Mouse (Mus musculus) CH12.LX (cell line): Measurements from ENCODE around the gene Ier2. TPM values are rescaled to one million over a fixed set of nuclear protein-coding genes. Genes with fewer than 3 reads are reported as not detected.

Experiments used
- DNase-seq: peaks from one replicate; pipeline ENCODE4 v3.0.0-alpha.2; 2013; ENCODE audit errors: extremely low read depth
- H3K27ac ChIP-seq: 2 replicates; pipeline ENCODE4 v1.5.1; 2012; ENCODE audit warnings: low read depth, mild to moderate bottlenecking, control low read depth, moderate library complexity; ENCODE audit not compliant: insufficient read depth
- H3K27me3 ChIP-seq: replicated peaks from 2 replicates; pipeline ENCODE3; 2012; ENCODE audit warnings: inconsistent platforms
- H3K36me3 ChIP-seq, 2 experiments: replicated peaks in 1 of 2; 2 replicates each; pipeline versions ENCODE3 to v1.6.1; 2012; ENCODE audit warnings: inconsistent platforms in 1 of 2, low read length in 1 of 2, mild to moderate bottlenecking in 1 of 2, mixed read lengths in 1 of 2, moderate library complexity in 1 of 2; ENCODE audit not compliant: control insufficient read depth in 1 of 2, insufficient read depth in 1 of 2
- H3K4me1 ChIP-seq, 2 experiments: 2 replicates each; pipeline ENCODE4 v1.6.1; 2012; ENCODE audit warnings: inconsistent platforms in 1 of 2, moderate library complexity in 1 of 2; ENCODE audit not compliant: insufficient read depth in 2 of 2, control insufficient read depth in 1 of 2
- H3K4me2 ChIP-seq: 2 replicates; pipeline ENCODE4 v1.6.1; 2012; ENCODE audit warnings: low read depth, mild to moderate bottlenecking, control low read depth; ENCODE audit not compliant: poor library complexity, insufficient read depth, severe bottlenecking
- H3K4me3 ChIP-seq, 3 experiments: fragments of 150-350 bp in 1 of 3; sonication (generic) in 1 of 3; replicated peaks in 1 of 3; 2 replicates each; pipeline versions ENCODE3 to v1.5.1; 2011 to 2012; ENCODE audit warnings: low read depth in 2 of 3, low read length in 2 of 3, mild to moderate bottlenecking in 2 of 3, moderate library complexity in 2 of 3, control low read depth in 1 of 3, improper control_type of control experiment in 1 of 3, inconsistent platforms in 1 of 3, mixed read lengths in 1 of 3; ENCODE audit not compliant: poor library complexity in 1 of 3
- H3K79me2 ChIP-seq: replicated peaks from 2 replicates; pipeline ENCODE4 v1.6.1; 2012; ENCODE audit warnings: mild to moderate bottlenecking, moderate library complexity; ENCODE audit not compliant: control insufficient read depth, poor library complexity, insufficient read depth, severe bottlenecking; ENCODE audit errors: extremely low read depth
- H3K9ac ChIP-seq: 2 replicates; pipeline ENCODE4 v1.6.1; 2012; ENCODE audit warnings: low read depth, mild to moderate bottlenecking, control low read depth, moderate library complexity; ENCODE audit not compliant: insufficient read depth
- H3K9me3 ChIP-seq: replicated peaks from 2 replicates; pipeline ENCODE3; 2012; ENCODE audit warnings: low read length, inconsistent platforms, mixed read lengths
- BHLHE40 ChIP-seq: IDR thresholded peaks from 2 replicates; pipeline ENCODE4 v1.6.1; 2011; ENCODE audit warnings: mild to moderate bottlenecking, low read depth, low read length, improper control_type of control experiment
- CHD1 ChIP-seq: IDR thresholded peaks from 2 replicates; pipeline ENCODE4 v1.6.1; 2012; ENCODE audit warnings: low read depth, low read length, improper control_type of control experiment, inconsistent platforms
- CHD2 ChIP-seq: IDR thresholded peaks from 2 replicates; pipeline ENCODE4 v1.6.1; 2011; ENCODE audit warnings: low read length, improper control_type of control experiment
- CTCF ChIP-seq, 2 experiments: IDR thresholded peaks in 1 of 2; conservative IDR thresholded peaks in 1 of 2; 2 replicates each; pipeline ENCODE4 v1.5.1; 2011 to 2012; ENCODE audit warnings: low read depth in 2 of 2, low read length in 2 of 2, improper control_type of control experiment in 1 of 2, inconsistent platforms in 1 of 2, mild to moderate bottlenecking in 1 of 2, moderate library complexity in 1 of 2
- E2F4 ChIP-seq: IDR thresholded peaks from 2 replicates; pipeline ENCODE4 v1.6.1; 2011; ENCODE audit warnings: low read depth, low read length, improper control_type of control experiment; ENCODE audit not compliant: insufficient replicate concordance
- EP300 ChIP-seq: IDR thresholded peaks from 2 replicates; pipeline ENCODE4 v1.6.1; 2011; ENCODE audit warnings: low read length, improper control_type of control experiment
- HCFC1 ChIP-seq: IDR thresholded peaks from 2 replicates; pipeline ENCODE4 v1.6.1; 2012; ENCODE audit warnings: low read depth, mild to moderate bottlenecking, inconsistent platforms, low read length, improper control_type of control experiment
- IRF4 ChIP-seq: IDR thresholded peaks from 2 replicates; pipeline ENCODE4 v1.6.1; 2014; ENCODE audit warnings: low read depth, mild to moderate bottlenecking, inconsistent platforms, low read length, improper control_type of control experiment
- JUN ChIP-seq: IDR thresholded peaks from 2 replicates; pipeline ENCODE4 v1.6.1; 2011; ENCODE audit warnings: low read depth, mild to moderate bottlenecking, low read length, improper control_type of control experiment, moderate library complexity; ENCODE audit not compliant: insufficient read depth
- JUND ChIP-seq: conservative IDR thresholded peaks from 2 replicates; pipeline ENCODE4 v1.6.1; 2011; ENCODE audit warnings: low read depth, low read length, improper control_type of control experiment
- MAFK ChIP-seq: IDR thresholded peaks from 2 replicates; pipeline ENCODE4 v1.6.1; 2011; ENCODE audit warnings: low read length, improper control_type of control experiment; ENCODE audit not compliant: insufficient replicate concordance
- MAX ChIP-seq: IDR thresholded peaks from 2 replicates; pipeline ENCODE4 v1.6.1; 2011; ENCODE audit warnings: low read length, improper control_type of control experiment
- MAZ ChIP-seq: IDR thresholded peaks from 2 replicates; pipeline ENCODE4 v1.6.1; 2012; ENCODE audit warnings: low read depth, mild to moderate bottlenecking, inconsistent platforms, low read length, improper control_type of control experiment, moderate library complexity
- MEF2A ChIP-seq: IDR thresholded peaks from 2 replicates; pipeline ENCODE4 v1.6.1; 2014; ENCODE audit warnings: low read depth, mild to moderate bottlenecking, inconsistent platforms, low read length, improper control_type of control experiment, borderline replicate concordance
- MXI1 ChIP-seq: IDR thresholded peaks from 2 replicates; pipeline ENCODE4 v1.6.1; 2011; ENCODE audit warnings: mild to moderate bottlenecking, low read depth, low read length, improper control_type of control experiment
- MYC ChIP-seq: IDR thresholded peaks from 2 replicates; pipeline ENCODE4 v1.6.1; 2011; ENCODE audit warnings: low read depth, mild to moderate bottlenecking, improper control_type of control experiment, low read length
- NELFE ChIP-seq: IDR thresholded peaks from 2 replicates; pipeline ENCODE4 v1.6.1; 2011; ENCODE audit warnings: low read depth, low read length, improper control_type of control experiment
- NRF1 ChIP-seq: IDR thresholded peaks from 2 replicates; pipeline ENCODE4 v1.6.1; 2014; ENCODE audit warnings: low read depth, mild to moderate bottlenecking, inconsistent platforms, low read length, improper control_type of control experiment, moderate library complexity
- PAX5 ChIP-seq: IDR thresholded peaks from 2 replicates; pipeline ENCODE4 v1.6.1; 2012; ENCODE audit warnings: low read length, inconsistent platforms, mixed read lengths
- POLR2A ChIP-seq: IDR thresholded peaks from 2 replicates; pipeline ENCODE4 v1.6.1; 2011; ENCODE audit warnings: low read depth, mild to moderate bottlenecking, improper control_type of control experiment, low read length
- POLR2AphosphoS2 ChIP-seq: IDR thresholded peaks from 2 replicates; pipeline ENCODE4 v1.6.1; 2011; ENCODE audit warnings: low read depth, low read length, improper control_type of control experiment
- RAD21 ChIP-seq: IDR thresholded peaks from 2 replicates; pipeline ENCODE4 v1.6.1; 2011; ENCODE audit warnings: low read depth, mild to moderate bottlenecking, low read length, improper control_type of control experiment, moderate library complexity
- RCOR1 ChIP-seq: conservative IDR thresholded peaks from 2 replicates; pipeline ENCODE4 v1.6.1; 2012; ENCODE audit warnings: low read depth, mild to moderate bottlenecking, inconsistent platforms, low read length, improper control_type of control experiment
- SIN3A ChIP-seq: IDR thresholded peaks from 2 replicates; pipeline ENCODE4 v1.6.1; 2012; ENCODE audit warnings: low read length, improper control_type of control experiment, inconsistent platforms
- SMC3 ChIP-seq: IDR thresholded peaks from 2 replicates; pipeline ENCODE4 v1.6.1; 2011; ENCODE audit warnings: low read depth, low read length, improper control_type of control experiment
- TBP ChIP-seq: conservative IDR thresholded peaks from 2 replicates; pipeline ENCODE4 v1.6.1; 2011; ENCODE audit warnings: low read depth, low read length, improper control_type of control experiment
- TCF12 ChIP-seq: IDR thresholded peaks from 2 replicates; pipeline ENCODE4 v1.6.1; 2014; ENCODE audit warnings: low read depth, mild to moderate bottlenecking, inconsistent platforms, low read length, improper control_type of control experiment
- UBTF ChIP-seq: IDR thresholded peaks from 2 replicates; pipeline ENCODE4 v1.6.1; 2012; ENCODE audit warnings: low read depth, mild to moderate bottlenecking, inconsistent platforms, low read length, improper control_type of control experiment, moderate library complexity
- USF1 ChIP-seq: IDR thresholded peaks from 2 replicates; pipeline ENCODE4 v1.6.1; 2014; ENCODE audit warnings: low read depth, mild to moderate bottlenecking, inconsistent platforms, low read length, improper control_type of control experiment
- USF2 ChIP-seq: conservative IDR thresholded peaks from 2 replicates; pipeline ENCODE4 v1.6.1; 2011; ENCODE audit warnings: low read depth, low read length, improper control_type of control experiment
- ZC3H11A ChIP-seq: IDR thresholded peaks from 2 replicates; pipeline ENCODE4 v1.6.1; 2012; ENCODE audit warnings: low read depth, mild to moderate bottlenecking, inconsistent platforms, low read length, improper control_type of control experiment
- ZKSCAN1 ChIP-seq: IDR thresholded peaks from 2 replicates; pipeline ENCODE4 v1.6.1; 2012; ENCODE audit warnings: low read depth, inconsistent platforms, low read length, improper control_type of control experiment, borderline replicate concordance
- ZNF384 ChIP-seq: IDR thresholded peaks from 2 replicates; pipeline ENCODE4 v1.6.1; 2012; ENCODE audit warnings: low read depth, low read length, improper control_type of control experiment, inconsistent platforms
- dilution Hi-C: fragments of 300-500 bp; cut with MboI; formaldehyde crosslinking; loops from 2 replicates; pipeline ENCODE4 v1.14.3; 2020; ENCODE audit warnings: low sequenced_read_pairs; ENCODE audit not compliant: extremely low pct_unique_long_range_greater_than_20kb, extremely low pct_ligation_motif_present
- in situ Hi-C: fragments of 300-500 bp; cut with MboI; formaldehyde crosslinking; loops from 3 replicates; pipeline ENCODE4 v1.14.3; 2019; ENCODE audit warnings: low sequenced_read_pairs, low pct_ligation_motif_present, low pct_unique_long_range_greater_than_20kb, mixed read lengths
- polyA plus RNA-seq: library from polyadenylated mRNA; unstranded; fragments of >175 nt; gene quantifications from 2 replicates; pipeline ENCODE4 v1.2.1, GENCODE M21; 2012; ENCODE audit warnings: low read depth; ENCODE audit not compliant: insufficient read length
- total RNA-seq, 2 experiments: library from RNA; depleted of rRNA; stranded (reverse); fragments of 300-350 nt in 1 of 2; fragments of >200 nt in 1 of 2; gene quantifications; 2 replicates each; pipeline ENCODE4 v1.2.3; 2012 to 2014

Ier2 gene
- total and polyA plus RNA-seq, 3 experiments = 26.3 to 35.4 (median 30.3) TPM

DNA sequence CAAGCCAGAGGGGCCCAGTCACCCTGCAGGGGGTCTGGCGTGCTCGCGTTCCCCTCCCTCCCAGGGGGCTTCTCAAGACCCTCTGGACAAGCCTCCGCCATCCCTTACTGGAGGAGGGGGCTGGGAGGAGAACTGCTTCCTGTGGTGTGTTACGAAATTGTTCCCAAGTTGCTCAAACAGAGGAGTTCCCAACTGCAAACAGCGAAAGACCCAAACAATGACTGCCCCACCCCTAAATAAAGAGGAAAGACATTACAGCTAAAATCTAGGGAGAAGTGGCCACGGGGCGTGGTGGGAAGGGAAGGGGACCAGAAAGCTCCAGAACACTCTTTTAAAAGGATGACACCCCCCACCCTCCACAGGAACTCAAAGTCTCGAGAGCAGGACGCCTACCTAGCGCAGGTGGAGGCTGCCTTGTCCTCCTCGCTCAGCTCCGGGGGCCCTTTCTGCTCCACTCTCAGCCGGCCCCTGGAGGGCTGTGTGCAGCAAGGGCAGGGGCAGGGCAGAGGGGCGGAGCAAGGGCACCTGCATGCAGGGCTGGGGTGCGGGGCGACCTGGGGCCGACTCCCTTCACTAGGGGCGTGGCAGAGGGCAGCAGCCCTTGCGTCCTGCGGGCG, 44.7 kb upstream of the Ier2 start (continued):
- TF ChIP-seq TCF12 = peak; percentile 60; the same call in 1 of the 2 replicates
- no peak for TF ChIP-seq MEF2A
- TF ChIP-seq RAD21 = no peak
- peak; percentile 21; the same call in 1 of the 2 replicates for TF ChIP-seq IRF4
- TF ChIP-seq ZKSCAN1 = no peak
- TF ChIP-seq JUN = no peak
- TF ChIP-seq NELFE = no peak; the same call in 1 of the 2 replicates
- TF ChIP-seq E2F4 = no peak
- TF ChIP-seq MAZ = peak; percentile 44; the same call in 1 of the 2 replicates
- no peak for TF ChIP-seq RCOR1
- TF ChIP-seq MAX = no peak
- no peak for TF ChIP-seq USF2
- no peak; the same call in 1 of the 2 replicates for TF ChIP-seq CHD2
- no peak for TF ChIP-seq CHD1
- no peak for TF ChIP-seq ZNF384
- TF ChIP-seq SIN3A = no peak; the same call in 1 of the 2 replicates
- peak; percentile 33 for TF ChIP-seq BHLHE40
- TF ChIP-seq MXI1 = peak; percentile 4; the same call in 1 of the 2 replicates

DNA sequence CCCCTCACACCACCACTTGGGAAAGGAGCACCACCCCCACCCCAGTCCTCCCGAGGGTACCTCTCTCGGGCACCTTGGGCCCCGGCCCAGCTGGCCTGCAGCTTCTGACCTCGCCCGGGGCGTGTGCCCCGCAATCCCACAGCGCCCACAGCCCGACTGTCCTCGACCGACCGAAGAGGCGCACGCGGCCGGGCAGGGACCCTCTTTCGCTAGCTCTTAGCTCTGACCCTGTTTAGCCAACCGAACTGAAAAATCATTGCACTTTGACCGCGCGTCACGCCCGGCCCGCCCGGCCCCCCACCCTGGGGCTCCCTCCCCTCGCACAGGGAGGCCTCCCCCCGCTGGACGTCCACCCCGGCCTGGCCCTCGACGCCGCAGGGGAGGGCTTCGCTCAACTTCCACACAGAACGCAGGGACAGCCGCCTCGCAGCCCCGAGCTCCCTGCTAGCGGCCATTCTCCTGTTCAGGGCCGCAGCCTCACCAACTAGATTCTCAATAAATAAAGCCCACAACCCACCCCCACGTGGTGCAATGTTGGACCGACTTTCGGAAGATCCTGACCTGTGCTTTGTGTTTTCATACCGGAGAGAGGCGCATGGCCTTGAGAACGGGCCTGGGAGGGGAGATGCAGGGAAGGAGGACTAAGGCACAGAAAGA, 44.1 kb upstream of the Ier2 start:
- dilution Hi-C loops (no loop called here), in situ Hi-C loops (no loop called here)
- Histone ChIP-seq H3K27ac (peak overlapping the region; percentile 27), H3K79me2 (peaks cover 18% of the 10 kb centered on the region), H3K36me3 (peaks cover 9 to 31% of the 10 kb centered on the region in 2 experiments), H3K4me3 (peak overlapping the region; percentile 52 to 68 (median 62)), H3K4me1 (peaks cover 12 to 54% of the 10 kb centered on the region in 2 experiments; a peak in 3 of 4 replicates), H3K9me3 (peaks cover 2% of the 10 kb centered on the region), H3K4me2 (peak overlapping the region; percentile 71), H3K27me3 (peaks cover 10% of the 10 kb centered on the region), H3K9ac (peak overlapping the region; percentile 63)
- DNase-seq = no peak
- no peak; the same call in 1 of the 2 replicates for TF ChIP-seq UBTF
- TF ChIP-seq SMC3 = no peak
- TF ChIP-seq JUN = no peak
- TF ChIP-seq PAX5 = no peak
- TF ChIP-seq HCFC1 = no peak
- no peak for TF ChIP-seq MYC
- TF ChIP-seq USF2 = no peak
- TF ChIP-seq CTCF (conservative IDR thresholded peaks at IDR 0.05 in 1 of 2, IDR thresholded peaks at IDR 0.05 in 1 of 2; ENCODE audit: low read depth in 2 of 2, low read length in 2 of 2) = no peak
- TF ChIP-seq MAZ = no peak
- TF ChIP-seq NRF1 = no peak
- TF ChIP-seq CHD1 = no peak
- no peak for TF ChIP-seq BHLHE40
- 0 out of 2 replicates have a peak, but pooled peaks have one; percentile 11 for TF ChIP-seq TCF12
- TF ChIP-seq ZKSCAN1 = no peak
- peak; percentile 85 for TF ChIP-seq MXI1
- TF ChIP-seq EP300 = no peak
- no peak for TF ChIP-seq ZC3H11A
- 0 out of 2 replicates have a peak, but pooled peaks have one; percentile 11 for TF ChIP-seq USF1
- TF ChIP-seq POLR2AphosphoS2 = no peak; the same call in 1 of the 2 replicates
- no peak for TF ChIP-seq E2F4
- TF ChIP-seq POLR2A = no peak; the same call in 1 of the 2 replicates
- no peak for TF ChIP-seq MAFK
- TF ChIP-seq MEF2A = 0 out of 2 replicates have a peak, but pooled peaks have one; percentile 10
- no peak for TF ChIP-seq TBP
- peak; percentile 42; the same call in 1 of the 2 replicates for TF ChIP-seq CHD2
- TF ChIP-seq MAX = peak; percentile 56
- no peak for TF ChIP-seq RAD21
- no peak for TF ChIP-seq JUND
